Mouse (Mus musculus) spleen, postnatal 10 days (tissue): Measurements from ENCODE around the gene Atp5b.
A peak's percentile ranks its signal among the peaks of the same experiment; 100 is the strongest.
"Not testable (repeated sequence)": the region's sequence is repeated elsewhere in the genome, so short reads cannot be mapped to it uniquely, and the experiment has no call there.

Experiments
- DNase-seq, 2 experiments: peaks; one replicate each; pipeline ENCODE4 v3.0.0; 2021 to 2022; ENCODE audit warnings: low spot score in 2 of 2

The Atp5b gene

GRCm38 (mm10) chr10:128069201-128069600, 13.9 kb upstream of the Atp5b start:
- no peak for DNase-seq

- not testable (repeated sequence) for DNase-seq
Observed at GRCm38 (mm10) chr10:128070432-128070831, 12.6 kb upstream of the Atp5b start.

- DNase-seq: not testable (repeated sequence)
Observed at GRCm38 (mm10) chr10:128078269-128078668, 4.8 kb upstream of the Atp5b start.

GRCm38 (mm10) chr10:128080496-128080895, 2.6 kb upstream of the Atp5b start:
- peak in 1 of 2 experiments; percentile 58 for DNase-seq

- DNase-seq: no peak
Observed at GRCm38 (mm10) chr10:128081807-128082476, 1.1 kb upstream of the Atp5b start.

- DNase-seq: no peak
Observed at GRCm38 (mm10) chr10:128082477-128082808, 630 bp upstream of the Atp5b start.

- DNase-seq: peak in 1 of 2 experiments; percentile 60
Observed at GRCm38 (mm10) chr10:128083688-128084087, 615 bp downstream of the Atp5b start.

- no peak for DNase-seq
Observed at GRCm38 (mm10) chr10:128084160-128084559, 1.1 kb downstream of the Atp5b start.

- peak in 1 of 2 experiments; percentile 56 for DNase-seq
Observed at GRCm38 (mm10) chr10:128086391-128086790, 3.3 kb downstream of the Atp5b start.

- DNase-seq: not testable (repeated sequence)
Observed at GRCm38 (mm10) chr10:128087216-128087615, 4.1 kb downstream of the Atp5b start.

- DNase-seq: no peak
Observed at GRCm38 (mm10) chr10:128088181-128088580, 5.1 kb downstream of the Atp5b start.

- no peak for DNase-seq
Observed at GRCm38 (mm10) chr10:128089842-128090241, 6.8 kb downstream of the Atp5b start.

GRCm38 (mm10) chr10:128090651-128091563, 7.8 kb downstream of the Atp5b start:
- peak; percentile 91 to 93 for DNase-seq

- DNase-seq: peak; percentile 82 to 83
Observed at GRCm38 (mm10) chr10:128091564-128092505, 8.8 kb downstream of the Atp5b start, which contains the start of gene Baz2a. Baz2a (plus strand) TSS chr10:128091577.

- peak; percentile 81 to 86 for DNase-seq
Observed at GRCm38 (mm10) chr10:128092506-128093495, 9.7 kb downstream of the Atp5b start.

- peak; percentile 72 to 81 for DNase-seq
Observed at GRCm38 (mm10) chr10:128093496-128094294, 10.6 kb downstream of the Atp5b start.

GRCm38 (mm10) chr10:128094340-128094968, 11.4 kb downstream of the Atp5b start:
- DNase-seq: peak; percentile 86 to 97

GRCm38 (mm10) chr10:128095003-128095636, 12.0 kb downstream of the Atp5b start:
- no peak for DNase-seq

- no peak for DNase-seq
Observed at GRCm38 (mm10) chr10:128096313-128096692, 13.2 kb downstream of the Atp5b start.
